Mouse (Mus musculus) bone marrow macrophage, adult 2 months (primary cell): ENCODE results near the gene Prmt2.

ENCODE experiments used
- CTCF ChIP-seq: IDR thresholded peaks from 2 replicates; pipeline ENCODE4 v1.5.1; 2012; ENCODE audit warnings: low read depth, mild to moderate bottlenecking, low read length, moderate library complexity
- POLR2A ChIP-seq: IDR thresholded peaks from 2 replicates; pipeline ENCODE4 v1.6.1; 2012; ENCODE audit warnings: mild to moderate bottlenecking, low read depth, low read length, borderline replicate concordance

GRCm38 (mm10) chr10:76262431-76262830 is 24.8 kb upstream of the Prmt2 start:
- TF ChIP-seq POLR2A (no peak), CTCF (no peak)
